Mouse (Mus musculus) lung, postnatal 4 days (tissue): Measurements from ENCODE around the gene Adprm.

Experiments
- DNase-seq, 2 experiments: peaks; one replicate each; pipeline ENCODE4 v3.0.0; 2021

Adprm gene

DNA sequence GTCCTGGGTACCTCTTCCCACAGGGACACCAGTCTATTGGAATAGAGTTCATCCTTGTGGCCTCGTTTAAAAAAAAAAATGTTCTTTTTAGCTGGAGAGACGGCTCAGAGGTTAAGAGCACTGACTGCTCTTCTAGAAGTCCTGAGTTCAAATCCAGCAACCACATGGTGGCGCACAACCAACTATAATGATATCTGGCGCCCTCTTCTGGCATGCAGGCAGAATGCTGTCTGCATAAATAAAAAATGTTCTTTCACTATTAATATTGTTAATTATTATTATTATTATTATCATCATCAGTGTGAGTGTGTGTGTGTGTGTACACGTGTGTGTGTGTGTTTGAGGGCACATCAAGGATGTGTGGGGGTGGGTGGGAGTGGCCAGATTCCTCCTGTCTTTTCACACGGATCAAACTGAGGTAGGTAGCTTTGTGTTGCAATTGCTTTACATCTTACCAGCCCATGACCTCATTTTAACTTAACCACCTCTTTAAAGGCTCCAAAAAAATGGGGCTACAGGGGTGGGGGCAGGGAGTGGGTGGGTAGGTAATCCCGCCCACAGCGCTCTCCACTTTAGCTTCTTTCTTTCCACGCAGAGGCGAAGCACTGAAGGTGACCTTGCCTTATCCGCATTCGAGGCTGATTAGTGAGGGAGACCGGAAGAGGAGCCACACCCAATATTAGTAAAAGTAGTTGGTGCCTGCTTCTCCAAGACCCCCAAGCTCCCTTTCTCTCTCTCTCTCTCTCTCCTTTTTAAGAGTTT lies 29.9 kb downstream of the Adprm start:
- peak in 1 of 2 experiments; percentile 19 for DNase-seq

DNA sequence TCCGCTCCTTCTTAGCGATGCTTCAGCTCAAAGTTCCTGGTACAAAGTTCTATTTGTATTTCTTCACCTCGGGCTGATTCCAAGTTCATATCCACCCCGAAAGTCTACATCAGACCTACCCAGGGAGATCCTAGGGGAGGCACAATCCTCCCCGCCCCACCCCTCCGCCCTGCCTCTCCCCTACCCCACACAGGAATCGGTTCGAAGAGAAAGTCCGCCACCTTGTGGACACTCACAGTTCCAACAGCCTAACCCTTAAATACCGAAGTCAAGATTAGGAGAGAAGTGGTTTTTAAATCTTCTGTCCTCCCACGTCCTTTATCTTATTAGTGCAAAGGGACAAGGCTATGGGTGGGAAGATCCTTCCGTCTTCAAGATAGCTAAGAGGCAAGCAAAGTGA lies 31.4 kb downstream of the Adprm start:
- DNase-seq, result peak; percentile 42 to 75

DNA sequence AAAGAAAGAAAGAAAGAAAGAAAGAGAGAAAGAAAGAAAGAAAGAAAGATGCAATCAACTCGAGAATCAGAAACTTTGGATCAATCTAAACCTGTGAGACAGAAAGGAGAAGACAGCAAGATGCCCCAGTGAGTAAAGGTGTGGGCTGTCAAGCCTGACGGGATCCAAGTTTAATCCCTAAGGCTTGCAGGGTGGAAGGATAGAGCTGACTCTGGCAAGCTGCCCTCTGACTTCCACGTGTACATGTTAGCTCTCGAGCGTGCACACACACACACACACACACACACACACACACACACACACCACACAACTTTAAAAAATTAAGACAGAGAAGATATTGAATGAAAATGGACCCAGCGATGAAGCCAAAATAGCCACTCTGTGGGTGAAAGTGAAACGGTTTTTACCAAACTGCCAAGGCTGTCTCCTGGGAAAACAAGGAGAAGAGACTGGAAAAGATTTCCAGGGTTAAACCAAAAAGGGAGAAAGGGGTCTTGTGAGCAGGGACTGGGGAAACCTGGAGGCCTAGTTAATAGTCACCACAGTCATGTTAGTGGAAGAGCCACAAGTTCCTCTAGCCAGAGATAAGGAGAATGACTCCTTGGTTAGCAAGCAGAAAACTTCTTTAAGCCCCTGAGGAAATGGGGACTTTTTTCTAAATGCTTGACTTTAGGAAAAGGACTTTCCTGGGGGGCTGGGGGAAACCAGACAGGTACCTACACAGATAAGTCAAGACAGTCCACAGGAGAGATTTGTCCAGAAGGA lies 32.5 kb downstream of the Adprm start:
- DNase-seq, result no peak

DNA sequence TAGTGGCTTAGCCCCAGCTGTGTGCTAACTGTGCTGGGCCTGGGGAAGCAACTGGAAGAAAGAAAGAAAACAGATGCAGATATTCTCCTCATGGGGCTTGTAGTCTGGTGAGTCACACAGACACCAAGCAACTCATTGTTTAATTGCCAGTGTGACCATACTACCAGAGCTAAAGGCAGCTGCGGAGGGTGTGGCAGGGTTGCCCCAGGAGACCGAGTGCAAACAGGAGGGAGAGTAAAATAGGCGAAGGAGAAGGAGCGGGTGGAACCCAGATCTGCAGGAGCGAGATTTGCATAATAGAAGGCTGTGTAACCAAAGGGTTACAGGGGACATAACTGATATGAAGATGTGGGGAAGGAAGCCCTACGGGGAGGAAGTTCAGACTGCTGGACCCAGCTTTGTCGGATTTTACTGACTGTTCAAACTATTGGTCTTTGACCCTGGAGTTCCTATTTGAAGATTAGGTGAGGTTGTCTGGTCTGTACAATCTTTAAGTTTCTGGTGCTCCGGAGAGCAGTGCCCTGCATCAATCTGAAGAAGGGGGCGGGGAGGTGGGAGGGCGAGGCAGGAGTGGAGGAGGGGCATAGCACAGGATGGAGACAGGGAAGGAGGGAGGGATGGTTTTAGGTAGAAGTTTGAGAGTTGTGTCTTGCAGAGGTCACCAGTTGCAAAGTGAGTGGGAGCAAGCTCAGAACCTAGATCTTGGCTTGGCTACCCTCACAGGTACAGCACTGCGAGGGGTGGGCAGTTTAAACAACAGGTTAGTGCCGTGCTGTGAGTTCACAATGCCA lies 34.4 kb downstream of the Adprm start:
- no peak for DNase-seq

DNA sequence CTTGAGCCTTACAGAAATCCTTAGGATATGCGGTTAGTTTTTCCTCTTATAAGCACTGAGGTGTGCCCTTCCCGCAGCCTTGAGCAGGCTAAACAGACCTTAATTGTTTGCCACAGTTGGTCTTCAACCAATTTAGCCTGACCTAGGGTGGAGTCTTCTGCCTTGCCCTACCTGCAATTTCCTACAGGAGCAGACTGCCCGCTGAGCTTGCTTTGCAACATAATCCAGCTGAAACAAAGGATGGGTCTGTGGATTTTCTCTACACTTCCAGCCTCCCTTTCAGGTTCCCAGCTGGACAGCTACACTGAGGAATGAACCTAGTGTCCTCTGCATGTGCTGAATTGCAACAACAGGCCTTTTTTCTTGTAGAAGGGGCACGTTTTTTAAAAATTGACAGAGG lies 40.8 kb downstream of the Adprm start:
- DNase-seq, result no peak

DNA sequence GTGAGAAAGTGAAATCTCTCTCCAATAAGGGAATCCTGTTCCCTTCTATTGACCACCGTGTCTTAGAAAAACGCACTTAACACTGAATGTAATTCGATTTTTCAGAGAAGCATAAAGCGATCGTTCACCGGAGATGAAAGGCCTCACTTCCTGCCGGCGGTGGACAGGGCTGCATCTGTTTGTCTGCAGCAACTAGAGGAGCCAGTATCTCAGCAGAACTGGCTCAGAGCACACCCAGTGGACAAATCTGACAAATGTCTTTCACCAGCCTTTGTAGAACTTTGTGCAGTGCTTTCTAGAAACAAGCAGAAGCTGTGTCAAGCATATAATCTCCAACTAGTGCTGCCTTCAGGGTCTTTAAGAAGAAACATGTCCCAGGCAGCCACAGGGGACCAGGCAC lies 42.0 kb downstream of the Adprm start:
- no peak for DNase-seq

DNA sequence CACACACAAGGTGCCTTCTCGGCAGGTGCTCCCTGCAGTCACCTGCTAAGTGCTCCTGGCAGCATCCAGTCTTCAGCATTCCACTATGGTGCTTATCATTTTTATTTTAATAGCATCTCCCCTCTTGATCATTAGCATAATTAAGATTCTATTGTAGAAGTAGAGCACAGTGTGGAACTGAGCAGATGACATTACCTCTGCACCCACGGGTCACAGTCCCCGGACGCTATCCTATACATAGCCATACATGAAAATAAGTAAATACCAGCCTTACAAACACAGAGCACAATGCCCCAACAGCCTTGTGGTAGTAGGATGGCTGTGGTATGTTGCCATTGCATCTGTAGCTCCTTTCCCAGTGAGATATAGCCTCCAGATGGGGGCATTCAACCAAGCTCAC lies 43.9 kb downstream of the Adprm start:
- DNase-seq, result no peak

DNA sequence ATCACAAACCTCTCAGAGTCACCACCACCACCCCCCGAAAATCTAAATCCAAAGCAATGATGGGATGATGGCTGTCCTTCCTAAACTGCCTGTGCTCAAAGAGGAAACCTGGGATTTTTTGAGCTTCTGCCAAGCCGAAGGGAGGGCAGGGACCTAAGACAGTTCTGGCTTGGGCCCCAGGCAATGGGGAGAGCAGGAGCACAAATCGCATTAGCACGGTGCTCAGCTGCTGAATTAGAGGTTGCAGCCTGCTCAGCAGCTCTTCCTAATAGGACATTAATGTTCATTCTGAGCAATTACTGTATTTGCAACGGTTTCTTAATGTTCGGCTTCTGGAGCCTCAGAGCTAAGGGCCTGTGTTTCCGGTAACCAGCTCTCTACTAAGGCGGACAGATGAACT lies 44.4 kb downstream of the Adprm start:
- no peak for DNase-seq

DNA sequence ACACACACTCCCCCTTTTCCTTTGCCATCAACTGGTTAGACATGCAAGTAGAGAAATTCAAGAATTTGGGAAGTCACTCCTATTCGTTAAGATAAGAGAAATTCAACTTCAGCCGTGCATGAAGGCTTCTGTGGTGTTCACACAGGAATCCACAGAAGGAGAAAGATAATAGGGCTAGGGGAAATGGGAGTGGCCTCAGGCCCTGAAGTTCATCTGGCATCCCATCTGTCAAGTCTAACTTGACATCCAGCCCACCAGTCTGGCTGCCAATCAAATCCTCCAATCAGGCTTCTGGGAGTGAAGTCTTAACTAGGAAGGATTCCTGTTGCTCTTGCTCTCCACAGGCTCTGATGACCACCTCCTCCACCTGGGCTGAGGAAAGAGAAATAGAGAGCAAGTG lies 49.5 kb downstream of the Adprm start:
- DNase-seq, result no peak

DNA sequence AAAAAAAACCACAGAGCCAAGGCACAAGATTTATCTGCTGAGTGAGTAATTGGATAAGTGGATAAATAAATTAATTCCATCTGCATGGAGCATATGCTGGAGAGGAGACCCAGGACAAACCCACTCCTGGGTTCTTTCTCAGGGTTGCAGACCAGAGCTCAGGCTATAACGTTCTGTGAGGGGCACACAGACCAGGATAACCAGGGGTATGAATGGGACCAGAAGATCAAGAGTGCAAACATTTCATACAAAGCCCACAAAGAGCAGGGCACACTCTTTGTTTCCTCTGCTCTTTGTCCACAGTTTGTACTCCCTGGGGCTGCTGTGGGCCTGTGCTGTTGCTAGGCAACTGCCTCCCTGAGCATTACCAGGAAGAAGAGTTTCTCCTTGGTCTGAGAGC lies 50.7 kb downstream of the Adprm start:
- no peak for DNase-seq

DNA sequence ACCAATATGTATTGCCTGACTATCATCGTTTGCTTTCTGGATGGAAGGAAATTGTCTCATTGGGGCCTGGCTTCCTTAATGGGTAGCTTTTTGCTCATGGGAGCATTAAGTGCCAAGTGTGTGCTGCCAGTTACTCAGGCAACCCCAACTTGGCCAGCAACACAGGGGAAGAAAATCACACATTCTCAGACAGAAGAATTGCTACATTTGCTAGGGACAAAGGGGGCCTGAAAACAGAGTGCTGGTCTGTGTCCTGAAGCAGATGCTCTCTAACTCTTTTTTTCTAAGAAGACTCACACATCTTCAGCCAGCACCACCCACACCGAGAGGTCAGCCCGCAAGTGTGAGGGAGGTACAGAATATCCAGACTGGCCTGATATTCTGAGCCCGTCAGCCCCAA lies 51.7 kb downstream of the Adprm start:
- no peak for DNase-seq

DNA sequence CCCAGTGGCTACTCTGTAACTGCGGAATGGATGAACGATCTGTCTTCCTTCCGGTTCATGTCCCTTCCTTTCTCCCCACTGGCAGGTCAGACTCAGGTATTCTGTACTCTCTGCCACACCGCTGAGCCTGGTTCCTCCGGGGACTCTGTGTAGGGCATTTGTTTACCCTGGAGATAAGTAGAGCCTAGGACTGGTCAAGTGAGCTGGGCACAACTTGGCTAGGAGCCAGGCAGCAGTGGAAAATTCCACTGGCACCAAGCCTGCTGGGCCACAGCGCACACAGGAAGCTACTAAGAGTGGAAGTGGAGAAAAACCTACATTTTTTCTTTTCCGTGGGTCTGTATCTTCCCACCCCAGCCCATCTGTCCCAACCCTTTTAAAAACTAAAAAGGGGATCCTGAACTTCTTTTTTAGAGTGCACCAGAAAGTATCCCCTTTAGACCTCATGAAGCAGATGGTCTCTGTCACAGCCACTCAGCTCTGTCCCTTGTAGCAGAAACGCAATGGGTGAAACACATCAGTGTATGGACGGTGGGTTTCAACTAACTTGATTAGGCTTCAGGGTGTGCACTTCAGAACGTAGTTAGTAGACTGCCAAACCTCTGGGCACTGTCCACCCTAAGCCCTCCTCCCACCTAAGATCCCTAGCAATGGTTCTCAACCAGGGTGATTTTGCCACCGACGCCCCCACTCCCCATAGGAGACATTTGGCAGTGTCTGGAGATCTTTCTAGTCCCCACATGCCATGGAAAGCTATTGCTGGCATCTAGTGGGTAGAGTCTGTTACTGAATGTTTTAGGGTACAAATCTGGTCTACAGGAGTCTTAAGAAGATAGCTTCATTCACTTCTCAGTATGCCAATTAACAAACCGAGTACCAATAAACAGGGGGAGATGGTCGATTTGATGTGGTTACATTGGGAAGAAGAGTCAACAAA lies 53.7 kb downstream of the Adprm start:
- DNase-seq, result peak; percentile 87 to 90

DNA sequence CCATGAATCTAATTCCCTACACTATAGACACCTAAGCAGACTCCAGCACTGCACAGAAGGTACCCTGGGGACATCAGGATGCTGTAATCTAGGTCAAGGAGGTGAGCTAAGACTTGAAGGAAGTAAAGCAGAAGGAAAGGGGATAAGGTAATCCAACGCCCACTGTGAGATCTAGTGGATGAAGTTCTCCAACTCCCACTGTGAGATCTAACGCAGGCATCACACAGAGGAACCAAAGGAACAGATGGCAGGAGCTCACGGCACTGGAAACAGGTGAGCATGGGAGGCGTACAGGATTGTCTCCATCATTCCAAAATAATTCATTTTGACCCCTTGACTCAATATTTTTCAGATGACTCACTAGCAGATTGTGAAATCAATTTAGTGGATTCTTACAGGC lies 55.9 kb downstream of the Adprm start:
- no peak for DNase-seq

DNA sequence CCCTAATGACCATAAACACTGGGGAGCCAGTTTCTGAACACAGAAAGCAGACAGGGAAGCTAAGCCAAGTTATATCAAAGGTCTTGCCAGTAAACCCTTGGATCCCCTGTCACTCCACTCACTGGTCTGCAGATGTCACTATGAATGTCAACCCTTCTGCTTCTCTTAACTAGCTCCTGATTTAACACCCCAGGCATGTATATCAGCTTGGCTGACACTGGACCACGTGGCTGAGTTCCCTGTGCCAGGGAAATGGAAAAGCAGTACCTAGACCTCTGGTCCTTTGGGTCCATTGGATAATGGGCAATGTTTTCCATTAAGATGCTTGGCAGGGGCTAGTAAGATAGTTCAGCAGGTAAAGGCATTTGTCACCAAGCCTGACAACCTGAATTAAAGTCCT lies 58.7 kb downstream of the Adprm start:
- no peak for DNase-seq

DNA sequence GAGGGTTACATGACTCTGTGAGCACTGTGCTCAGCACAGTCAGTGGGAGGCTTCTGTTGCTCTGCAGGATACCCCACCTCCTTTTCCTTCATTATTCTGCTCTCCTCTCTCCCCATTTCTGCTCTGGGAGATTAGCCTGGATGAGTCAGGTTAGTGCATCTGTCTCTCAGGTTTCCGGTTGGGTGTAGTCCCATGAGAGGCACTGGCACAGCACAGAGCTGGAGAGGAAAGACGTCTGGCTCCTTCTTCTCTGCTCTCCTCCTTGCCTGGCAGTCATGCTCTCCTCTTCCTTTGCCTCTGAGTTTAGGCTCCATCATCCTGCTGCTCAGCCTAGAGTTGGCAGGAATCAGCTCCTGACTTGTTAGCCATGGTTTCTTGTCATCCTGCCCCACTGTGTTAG lies 60.2 kb downstream of the Adprm start:
- no peak for DNase-seq
